In genomic region chr13:78795228-78795627, GRCm38 (mm10) we compare ENCODE assay signal across 18 mouse cellular contexts.
"Had no signal": no experiment of that assay in that cellular context is flagged by ENCODE, and none has a peak within 500 bp of the region (broad histone marks: within the 10 kb centered on the region; RNA-seq: fewer than 3 reads in every experiment).

No protein-coding gene starts in this region.

- ATAC-seq: intestine, embryonic 15.5 days; liver, embryonic 12.5 days; midbrain, embryonic 13.5 days had no signal

- H3K9me3 ChIP-seq: intestine, embryonic 15.5 days; limb, embryonic 15.5 days; liver, embryonic 12.5 days; midbrain, embryonic 13.5 days; neural tube, embryonic 12.5 days had no signal

- H3K27ac ChIP-seq: intestine, embryonic 15.5 days; limb, embryonic 15.5 days; liver, embryonic 12.5 days; midbrain, embryonic 13.5 days; neural tube, embryonic 12.5 days had no signal

- H3K27me3 ChIP-seq: intestine, embryonic 15.5 days; limb, embryonic 15.5 days; liver, embryonic 12.5 days; megakaryocyte, embryonic 14.5 days; midbrain, embryonic 13.5 days; neural tube, embryonic 12.5 days had no signal

- H3K4me3 ChIP-seq: intestine, embryonic 15.5 days; limb, embryonic 15.5 days; liver, embryonic 12.5 days; megakaryocyte, embryonic 14.5 days; midbrain, embryonic 13.5 days; myocyte; neural tube, embryonic 12.5 days had no signal

- H3K36me3 ChIP-seq: intestine, embryonic 15.5 days; limb, embryonic 15.5 days; liver, embryonic 12.5 days; midbrain, embryonic 13.5 days; neural tube, embryonic 12.5 days had no signal

- DNase-seq: kidney, postnatal 10 days; layer of hippocampus, adult 9-11 months; layer of hippocampus, postnatal 36 days; lung, embryonic 14.5 days; lung, postnatal 10 days; lung, postnatal 4 days; retina, postnatal 1 day; right cerebral cortex, postnatal 4 days; spleen, adult 18-20 months; thymus, adult 2 months; thymus, postnatal 25 days had no signal

- H3K4me1 ChIP-seq: intestine, embryonic 15.5 days; limb, embryonic 15.5 days; liver, embryonic 12.5 days; megakaryocyte, embryonic 14.5 days; midbrain, embryonic 13.5 days; neural tube, embryonic 12.5 days had no signal

- H3K4me2 ChIP-seq: intestine, embryonic 15.5 days; limb, embryonic 15.5 days; liver, embryonic 12.5 days; lung, embryonic 14.5 days; midbrain, embryonic 13.5 days; neural tube, embryonic 12.5 days had no signal

- H3K9ac ChIP-seq: intestine, embryonic 15.5 days; limb, embryonic 15.5 days; liver, embryonic 12.5 days; lung, embryonic 14.5 days; midbrain, embryonic 13.5 days; neural tube, embryonic 12.5 days had no signal
